Mouse (Mus musculus) stomach, embryonic 14.5 days (tissue): ENCODE data around the gene Tas2r135. TPM values are rescaled to one million over a fixed set of nuclear protein-coding genes. Genes with fewer than 3 reads are reported as not detected.

Source experiments
- ATAC-seq: fragments of 200-750 bp; cut with Nextera tagmentation; 2 replicates; pipeline ENCODE4 v1.8.0; 2017; ENCODE audit warnings: low read depth, moderate TSS enrichment; ENCODE audit not compliant: insufficient number of reproducible peaks, insufficient read depth, low FRiP score
- H3K27ac ChIP-seq: fragments of 300-500 bp; sonication (generic); 2 replicates; pipeline ENCODE4 v1.5.1; 2014; ENCODE audit warnings: mild to moderate bottlenecking, low read length, moderate library complexity, mixed read lengths
- H3K27me3 ChIP-seq: fragments of 300-500 bp; sonication (generic); 2 replicates; pipeline ENCODE4 v1.6.1; 2014; ENCODE audit warnings: low read length, control low read depth, mixed read lengths; ENCODE audit not compliant: control insufficient read depth, insufficient read depth
- H3K36me3 ChIP-seq: fragments of 300-500 bp; sonication (generic); 2 replicates; pipeline ENCODE4 v1.6.1; 2014; ENCODE audit warnings: mild to moderate bottlenecking, control low read depth, low read length, moderate library complexity, mixed read lengths; ENCODE audit not compliant: control insufficient read depth, insufficient read depth
- H3K4me1 ChIP-seq: fragments of 300-500 bp; sonication (generic); 2 replicates; pipeline ENCODE4 v1.6.1; 2014; ENCODE audit warnings: low read length, control low read depth, mixed read lengths; ENCODE audit not compliant: control insufficient read depth, insufficient read depth
- H3K4me2 ChIP-seq: fragments of 300-500 bp; sonication (generic); replicated peaks from 2 replicates; pipeline ENCODE4 v1.6.1; 2014; ENCODE audit warnings: low read depth, low read length, control low read depth
- H3K4me3 ChIP-seq: fragments of 300-500 bp; sonication (generic); 2 replicates; pipeline ENCODE4 v1.5.1; 2014; ENCODE audit warnings: low read depth, low read length, control low read depth
- H3K9ac ChIP-seq: fragments of 300-500 bp; sonication (generic); replicated peaks from 2 replicates; pipeline ENCODE4 v1.6.1; 2014; ENCODE audit warnings: low read depth, mild to moderate bottlenecking, control low read depth, low read length, moderate library complexity, mixed read lengths
- H3K9me3 ChIP-seq: fragments of 300-500 bp; sonication (generic); 2 replicates; pipeline ENCODE4 v1.6.1; 2016; ENCODE audit warnings: low read depth, low read length, control low read depth; ENCODE audit not compliant: control insufficient read depth
- WGBS: fragments of 180-500 bp; shearing (Covaris S2); extraction: QIAGEN DNeasy Blood & Tissue Kit; methylation state at CpG from one replicate; pipeline ENCODE4 v1.1.7; 2014; 5-methylcytosine and 5-hydroxymethylcytosine counted together
- polyA plus RNA-seq: library from polyadenylated mRNA; unstranded; fragments of >200 nt; fragmentation: Nextera tagmentation; extraction: Ambion mirVana; gene quantifications from 2 replicates; pipeline ENCODE4 v1.2.1, GENCODE M21; 2014

The Tas2r135 gene
- polyA plus RNA-seq, 1 experiment from 2014 or later, result not detected

DNA sequence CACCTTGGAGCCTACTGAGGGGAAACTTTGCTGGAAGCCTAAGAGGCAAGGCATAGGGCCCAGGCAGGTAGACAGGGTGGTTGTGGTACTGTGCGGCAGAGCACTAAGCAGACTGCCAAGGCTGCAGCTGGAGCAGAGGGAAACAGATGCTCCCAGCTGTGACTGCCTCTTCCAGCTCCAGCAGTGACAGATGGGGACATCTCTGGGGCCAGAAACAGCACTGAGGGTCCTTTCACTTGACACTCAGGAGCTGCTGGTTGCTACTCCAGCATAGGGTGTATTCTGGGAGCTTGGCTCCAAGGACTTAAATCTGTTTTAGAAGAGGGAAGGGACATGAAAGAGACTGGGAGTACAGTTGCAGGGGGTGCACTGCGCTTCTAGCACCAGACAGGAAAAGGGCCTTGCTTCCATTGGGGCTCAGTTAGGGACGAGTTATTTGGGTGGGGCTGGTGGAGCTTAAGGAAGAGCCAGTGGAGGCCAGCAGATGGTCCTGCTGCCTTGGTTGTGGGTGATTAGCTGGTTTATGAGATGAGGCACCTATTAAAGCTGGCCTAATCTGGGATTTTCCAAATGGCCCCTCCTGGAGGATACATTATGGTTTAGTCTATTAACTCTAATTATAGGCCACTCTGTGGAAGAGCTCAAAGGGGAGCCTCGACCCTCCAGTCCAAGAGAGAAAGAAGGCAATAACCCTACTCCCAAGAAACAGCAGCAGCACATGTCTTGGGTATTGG is 34.4 kb upstream of the Tas2r135 start:
- H3K4me2 ChIP-seq, result no peak overlapping the region
- WGBS, result 48% methylated on average over 4 of the region's 4 CpGs

DNA sequence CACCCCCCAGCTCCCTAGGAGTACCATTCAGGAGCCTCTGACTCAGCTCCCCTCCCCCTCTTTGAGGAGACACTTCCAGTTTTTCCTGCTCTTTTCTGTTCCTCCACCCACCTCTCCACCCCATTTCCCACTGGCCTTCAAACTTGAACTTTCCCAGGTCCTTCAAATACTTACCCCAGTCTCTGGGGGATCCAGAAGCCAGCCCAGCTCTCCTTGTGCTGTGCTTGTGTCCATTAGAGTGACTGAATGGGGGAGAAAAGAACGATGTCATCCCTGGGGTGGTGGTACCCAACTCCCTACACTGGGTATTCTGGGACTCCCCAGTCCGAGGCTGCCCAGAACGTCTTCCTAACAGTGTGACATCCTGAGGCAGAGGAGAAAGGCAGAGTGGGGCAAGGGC is 33.2 kb upstream of the Tas2r135 start:
- no peaks in the 10 kb centered on the region for H3K27me3 ChIP-seq
- peak overlapping the region; percentile 65 for H3K4me2 ChIP-seq
- 13% methylated on average over 3 of the region's 3 CpGs for WGBS
- H3K9ac ChIP-seq, result peak overlapping the region; percentile 10; the same call in 1 of the 2 replicates
- H3K27ac ChIP-seq, result peak overlapping the region; percentile 39; the same call in 1 of the 2 replicates
- no peaks in the 10 kb centered on the region for H3K9me3 ChIP-seq
- no peaks in the 10 kb centered on the region for H3K36me3 ChIP-seq
- H3K4me1 ChIP-seq, result peaks cover 30% of the 10 kb centered on the region
- peak overlapping the region; percentile 43; the same call in 1 of the 2 replicates for H3K4me3 ChIP-seq
- no peak for ATAC-seq

More for the DNA sequence above, 34.4 kb upstream of the Tas2r135 start:
- peak overlapping the region; percentile 7; the same call in 1 of the 2 replicates for H3K27ac ChIP-seq
- H3K4me1 ChIP-seq, result peaks cover 30% of the 10 kb centered on the region
- no peak overlapping the region for H3K9ac ChIP-seq
- H3K27me3 ChIP-seq, result no peaks in the 10 kb centered on the region
- no peak overlapping the region for H3K4me3 ChIP-seq
- ATAC-seq, result no peak
- H3K36me3 ChIP-seq, result no peaks in the 10 kb centered on the region
- no peaks in the 10 kb centered on the region for H3K9me3 ChIP-seq

DNA sequence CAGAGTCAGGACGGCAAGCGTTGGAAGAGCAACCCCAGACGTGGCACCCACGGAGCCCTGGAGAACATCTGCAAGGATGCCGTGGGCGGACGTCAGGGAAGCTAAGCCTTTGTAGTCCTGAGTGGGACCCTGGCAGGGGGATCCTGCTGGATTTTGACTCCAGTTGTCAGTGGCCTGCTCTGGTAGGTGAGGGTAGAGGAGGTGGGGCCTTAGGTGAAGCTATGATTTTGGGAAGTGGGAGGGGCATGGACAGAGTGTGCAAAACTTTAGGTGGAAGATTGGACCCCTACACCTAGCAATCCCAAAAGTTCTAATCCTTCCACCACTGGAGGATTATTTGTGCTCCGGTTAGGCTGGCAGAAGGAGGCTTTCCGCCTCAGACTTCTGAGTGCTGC is 32.8 kb upstream of the Tas2r135 start:
- Histone ChIP-seq H3K9ac (peak overlapping the region; percentile 22; the same call in 1 of the 2 replicates), H3K4me3 (peak overlapping the region; percentile 43), H3K4me2 (peak overlapping the region; percentile 65), H3K36me3 (no peaks in the 10 kb centered on the region), H3K9me3 (no peaks in the 10 kb centered on the region), H3K4me1 (peaks cover 30% of the 10 kb centered on the region), H3K27me3 (no peaks in the 10 kb centered on the region), H3K27ac (peak overlapping the region; percentile 39; the same call in 1 of the 2 replicates)
- whole genome bisulfite sequencing, result 16% methylated on average over 9 of the region's 9 CpGs
- no peak for ATAC-seq

DNA sequence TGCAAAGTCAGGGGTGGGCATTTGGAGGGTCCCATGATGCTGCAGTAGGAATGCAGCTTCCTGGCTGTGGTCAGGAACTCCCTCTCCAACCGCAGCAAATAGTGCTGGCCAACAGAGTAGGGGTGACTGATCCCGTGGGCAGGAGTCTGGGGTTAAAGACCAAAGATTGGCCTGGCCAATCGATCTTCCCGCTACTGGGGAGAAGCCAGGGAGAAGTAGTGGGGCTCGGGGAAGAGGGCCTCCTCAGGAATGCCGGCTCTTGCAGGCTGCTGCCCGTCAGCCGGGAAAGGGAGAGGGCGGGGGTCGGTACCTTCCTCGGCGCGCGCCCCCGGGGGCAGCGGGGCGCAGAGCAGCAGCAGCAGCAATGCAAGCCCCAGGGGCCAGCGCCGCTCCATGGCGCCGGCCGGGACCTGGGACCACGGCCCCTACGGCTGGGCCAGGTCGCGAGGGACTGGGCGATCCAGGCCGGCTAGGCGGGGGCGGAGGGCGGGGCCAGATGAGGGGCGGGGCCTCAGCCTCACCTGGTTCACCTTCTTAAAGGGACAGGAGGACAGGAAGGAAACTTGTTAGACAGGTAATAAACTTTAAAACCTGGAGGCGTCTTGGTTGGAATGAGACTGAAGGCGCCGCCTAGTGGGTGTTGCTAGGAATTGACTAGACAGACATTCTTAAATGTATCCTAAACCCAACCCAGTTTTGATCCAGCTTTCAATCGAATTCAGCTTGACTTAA is 32.3 kb upstream of the Tas2r135 start, which contains the start of gene Epha1:
Epha1 (minus strand) TSS at position 453 of the 732 bp plus-strand sequence.
- no peaks in the 10 kb centered on the region for H3K36me3 ChIP-seq
- peak; percentile 81 for ATAC-seq
- peaks cover 30% of the 10 kb centered on the region for H3K4me1 ChIP-seq
- peak within 1 kb of the TSS; percentile 43 for H3K4me3 ChIP-seq
- H3K27me3 ChIP-seq, result no peaks in the 10 kb centered on the region
- H3K27ac ChIP-seq, result peak within 1 kb of the TSS; percentile 39; the same call in 1 of the 2 replicates
- H3K9me3 ChIP-seq, result no peaks in the 10 kb centered on the region
- peak within 1 kb of the TSS; percentile 22; the same call in 1 of the 2 replicates for H3K9ac ChIP-seq
- under 1% methylated on average over 30 of the region's 36 CpGs for WGBS
- peak within 1 kb of the TSS; percentile 65 for H3K4me2 ChIP-seq

DNA sequence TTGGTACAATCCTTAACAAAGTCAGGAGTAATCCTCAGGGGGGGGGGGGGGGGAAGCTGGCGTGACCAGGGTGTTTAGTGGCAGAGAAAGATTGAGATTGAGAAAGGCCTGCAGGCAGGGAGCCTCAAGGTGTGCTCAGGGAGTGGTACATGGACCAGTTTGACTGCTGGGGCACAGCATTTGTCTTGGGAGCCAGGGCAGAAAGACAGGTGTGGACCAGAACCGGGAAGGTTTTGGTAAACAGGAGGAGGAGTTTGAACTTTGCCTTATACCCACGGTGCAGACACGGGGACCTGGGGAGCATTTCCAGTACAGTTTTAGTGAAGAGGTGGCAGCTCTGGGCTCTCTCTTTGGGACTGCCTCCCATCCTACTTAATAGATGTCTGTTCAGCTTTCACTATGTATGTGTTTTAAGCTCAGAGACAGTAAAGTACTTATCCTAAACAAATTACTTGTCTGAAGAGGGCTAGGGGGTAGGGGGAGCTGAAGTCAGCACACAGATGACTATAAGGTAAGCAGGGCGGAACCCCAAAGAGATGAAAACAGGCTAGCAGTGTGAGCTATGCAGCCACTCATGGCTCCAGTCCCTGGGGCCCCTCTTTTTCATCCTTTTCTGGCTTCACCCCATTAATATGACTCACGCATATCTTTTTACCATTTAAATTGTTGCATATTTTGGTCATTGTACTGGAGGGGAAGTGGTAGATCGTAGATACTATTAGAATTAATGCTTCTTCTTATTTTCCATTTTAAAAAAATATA is 31.4 kb upstream of the Tas2r135 start:
- Histone ChIP-seq H3K27me3 (no peaks in the 10 kb centered on the region), H3K4me1 (peaks cover 30% of the 10 kb centered on the region), H3K9me3 (no peaks in the 10 kb centered on the region), H3K27ac (no peak overlapping the region), H3K4me2 (peak overlapping the region; percentile 65), H3K9ac (no peak overlapping the region), H3K36me3 (no peaks in the 10 kb centered on the region), H3K4me3 (peak overlapping the region; percentile 43)
- ATAC-seq, result no peak
- 39% methylated on average over 7 of the region's 7 CpGs for WGBS

DNA sequence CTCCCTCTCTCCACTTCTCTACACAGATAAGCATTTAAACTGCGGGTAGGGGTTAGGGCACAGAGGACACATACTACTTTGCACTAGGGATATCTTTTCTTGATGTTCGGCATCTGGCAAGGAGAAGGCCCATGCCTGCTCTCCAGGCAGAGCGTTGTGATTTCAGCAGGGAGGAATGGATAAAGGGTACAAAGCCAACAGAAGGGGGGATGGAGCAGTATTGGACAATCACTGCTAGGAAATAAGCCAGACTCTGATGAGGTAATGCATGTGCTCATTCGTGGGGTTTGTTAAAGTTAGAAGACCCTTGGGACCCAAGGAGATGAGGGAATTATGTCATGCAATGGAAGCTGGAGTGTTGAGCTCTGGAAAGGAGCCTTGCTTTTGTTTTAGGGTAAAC is 30.5 kb upstream of the Tas2r135 start:
- Histone ChIP-seq H3K4me1 (peaks cover 30% of the 10 kb centered on the region), H3K9me3 (no peaks in the 10 kb centered on the region), H3K27ac (no peak overlapping the region), H3K4me3 (no peak overlapping the region), H3K4me2 (no peak overlapping the region), H3K36me3 (no peaks in the 10 kb centered on the region), H3K27me3 (no peaks in the 10 kb centered on the region), H3K9ac (no peak overlapping the region)
- no peak for ATAC-seq
- 72% methylated on average over 4 of the region's 4 CpGs for WGBS

DNA sequence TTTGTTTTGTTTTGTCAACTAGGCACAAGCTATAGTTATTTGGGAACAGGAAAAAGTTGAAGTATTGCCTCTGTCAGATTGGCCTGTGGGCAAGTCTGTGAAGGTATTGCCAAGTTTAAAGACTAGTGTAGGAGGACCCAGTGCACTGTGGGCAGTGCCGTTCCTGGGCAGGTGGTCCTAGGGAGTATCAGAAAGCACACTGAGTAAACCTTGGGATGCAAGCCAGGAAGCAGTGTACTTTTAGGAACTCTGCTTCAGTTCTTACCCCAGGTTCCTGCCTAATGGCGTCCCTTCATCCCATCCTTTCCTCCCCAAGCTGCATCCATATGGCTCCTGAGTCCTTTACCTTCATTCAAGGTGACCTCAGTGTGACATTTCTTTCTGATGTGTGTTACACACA is 30.1 kb upstream of the Tas2r135 start:
- Histone ChIP-seq H3K4me3 (no peak overlapping the region), H3K27ac (no peak overlapping the region), H3K4me1 (peaks cover 30% of the 10 kb centered on the region), H3K36me3 (no peaks in the 10 kb centered on the region), H3K4me2 (no peak overlapping the region), H3K9ac (no peak overlapping the region), H3K27me3 (no peaks in the 10 kb centered on the region), H3K9me3 (no peaks in the 10 kb centered on the region)
- WGBS, result 92% methylated on average over 2 of the region's 2 CpGs
- no peak for ATAC-seq

DNA sequence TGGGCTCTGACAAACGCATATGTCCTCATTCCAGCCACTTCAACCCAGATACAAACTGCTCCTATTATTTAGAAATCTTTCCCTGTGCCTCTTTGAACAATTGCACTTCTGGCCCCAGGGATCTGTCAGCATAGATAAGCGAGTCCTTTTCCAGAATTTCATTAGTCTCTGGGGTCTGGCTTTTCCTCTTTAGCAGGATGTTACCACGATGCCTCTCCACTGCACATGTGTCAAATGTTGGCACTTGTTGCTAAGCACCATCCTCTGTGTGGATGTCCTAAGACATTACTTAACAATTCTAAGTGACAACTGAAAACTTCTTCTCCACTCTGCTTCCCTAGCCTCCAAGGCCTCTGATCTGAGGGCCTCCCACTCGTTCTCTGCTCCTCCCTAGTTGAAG is 29.2 kb upstream of the Tas2r135 start:
- Histone ChIP-seq H3K36me3 (no peaks in the 10 kb centered on the region), H3K27me3 (no peaks in the 10 kb centered on the region), H3K4me3 (no peak overlapping the region), H3K27ac (no peak overlapping the region), H3K9me3 (no peaks in the 10 kb centered on the region), H3K4me1 (peaks cover 24% of the 10 kb centered on the region), H3K4me2 (no peak overlapping the region), H3K9ac (no peak overlapping the region)
- no peak for ATAC-seq
- WGBS, result 39% methylated on average over 4 of the region's 4 CpGs
